Mouse (Mus musculus) CH12.LX (cell line): ENCODE data around the gene Msmp. TPM values are rescaled to one million over a fixed set of nuclear protein-coding genes. Genes with fewer than 3 reads are reported as not detected.
"Not testable (repeated sequence)": the region's sequence is repeated elsewhere in the genome, so short reads cannot be mapped to it uniquely, and the experiment has no call there.

ENCODE experiments used
- DNase-seq: peaks from one replicate; pipeline ENCODE4 v3.0.0-alpha.2; 2013; ENCODE audit errors: extremely low read depth
- H3K27ac ChIP-seq: 2 replicates; pipeline ENCODE4 v1.5.1; 2012; ENCODE audit warnings: low read depth, mild to moderate bottlenecking, control low read depth, moderate library complexity; ENCODE audit not compliant: insufficient read depth
- H3K27me3 ChIP-seq: replicated peaks from 2 replicates; pipeline ENCODE3; 2012; ENCODE audit warnings: inconsistent platforms
- H3K36me3 ChIP-seq, 2 experiments: replicated peaks in 1 of 2; 2 replicates each; pipeline versions ENCODE3 to v1.6.1; 2012; ENCODE audit warnings: inconsistent platforms in 1 of 2, low read length in 1 of 2, mild to moderate bottlenecking in 1 of 2, mixed read lengths in 1 of 2, moderate library complexity in 1 of 2; ENCODE audit not compliant: control insufficient read depth in 1 of 2, insufficient read depth in 1 of 2
- H3K4me1 ChIP-seq, 2 experiments: 2 replicates each; pipeline ENCODE4 v1.6.1; 2012; ENCODE audit warnings: inconsistent platforms in 1 of 2, moderate library complexity in 1 of 2; ENCODE audit not compliant: insufficient read depth in 2 of 2, control insufficient read depth in 1 of 2
- H3K4me2 ChIP-seq: 2 replicates; pipeline ENCODE4 v1.6.1; 2012; ENCODE audit warnings: low read depth, mild to moderate bottlenecking, control low read depth; ENCODE audit not compliant: poor library complexity, insufficient read depth, severe bottlenecking
- H3K4me3 ChIP-seq, 3 experiments: fragments of 150-350 bp in 1 of 3; sonication (generic) in 1 of 3; replicated peaks in 1 of 3; 2 replicates each; pipeline versions ENCODE3 to v1.5.1; 2011 to 2012; ENCODE audit warnings: low read depth in 2 of 3, low read length in 2 of 3, mild to moderate bottlenecking in 2 of 3, moderate library complexity in 2 of 3, control low read depth in 1 of 3, improper control_type of control experiment in 1 of 3, inconsistent platforms in 1 of 3, mixed read lengths in 1 of 3; ENCODE audit not compliant: poor library complexity in 1 of 3
- H3K79me2 ChIP-seq: replicated peaks from 2 replicates; pipeline ENCODE4 v1.6.1; 2012; ENCODE audit warnings: mild to moderate bottlenecking, moderate library complexity; ENCODE audit not compliant: control insufficient read depth, poor library complexity, insufficient read depth, severe bottlenecking; ENCODE audit errors: extremely low read depth
- H3K9ac ChIP-seq: 2 replicates; pipeline ENCODE4 v1.6.1; 2012; ENCODE audit warnings: low read depth, mild to moderate bottlenecking, control low read depth, moderate library complexity; ENCODE audit not compliant: insufficient read depth
- H3K9me3 ChIP-seq: replicated peaks from 2 replicates; pipeline ENCODE3; 2012; ENCODE audit warnings: low read length, inconsistent platforms, mixed read lengths
- BHLHE40 ChIP-seq: IDR thresholded peaks from 2 replicates; pipeline ENCODE4 v1.6.1; 2011; ENCODE audit warnings: mild to moderate bottlenecking, low read depth, low read length, improper control_type of control experiment
- CTCF ChIP-seq, 2 experiments: IDR thresholded peaks in 1 of 2; conservative IDR thresholded peaks in 1 of 2; 2 replicates each; pipeline ENCODE4 v1.5.1; 2011 to 2012; ENCODE audit warnings: low read depth in 2 of 2, low read length in 2 of 2, improper control_type of control experiment in 1 of 2, inconsistent platforms in 1 of 2, mild to moderate bottlenecking in 1 of 2, moderate library complexity in 1 of 2
- EP300 ChIP-seq: IDR thresholded peaks from 2 replicates; pipeline ENCODE4 v1.6.1; 2011; ENCODE audit warnings: low read length, improper control_type of control experiment
- GABPA ChIP-seq: IDR thresholded peaks from 2 replicates; pipeline ENCODE4 v1.6.1; 2012; ENCODE audit warnings: low read depth, low read length, improper control_type of control experiment, inconsistent platforms; ENCODE audit not compliant: insufficient replicate concordance
- HCFC1 ChIP-seq: IDR thresholded peaks from 2 replicates; pipeline ENCODE4 v1.6.1; 2012; ENCODE audit warnings: low read depth, mild to moderate bottlenecking, inconsistent platforms, low read length, improper control_type of control experiment
- JUN ChIP-seq: IDR thresholded peaks from 2 replicates; pipeline ENCODE4 v1.6.1; 2011; ENCODE audit warnings: low read depth, mild to moderate bottlenecking, low read length, improper control_type of control experiment, moderate library complexity; ENCODE audit not compliant: insufficient read depth
- MAZ ChIP-seq: IDR thresholded peaks from 2 replicates; pipeline ENCODE4 v1.6.1; 2012; ENCODE audit warnings: low read depth, mild to moderate bottlenecking, inconsistent platforms, low read length, improper control_type of control experiment, moderate library complexity
- MYC ChIP-seq: IDR thresholded peaks from 2 replicates; pipeline ENCODE4 v1.6.1; 2011; ENCODE audit warnings: low read depth, mild to moderate bottlenecking, improper control_type of control experiment, low read length
- NELFE ChIP-seq: IDR thresholded peaks from 2 replicates; pipeline ENCODE4 v1.6.1; 2011; ENCODE audit warnings: low read depth, low read length, improper control_type of control experiment
- NRF1 ChIP-seq: IDR thresholded peaks from 2 replicates; pipeline ENCODE4 v1.6.1; 2014; ENCODE audit warnings: low read depth, mild to moderate bottlenecking, inconsistent platforms, low read length, improper control_type of control experiment, moderate library complexity
- RCOR1 ChIP-seq: conservative IDR thresholded peaks from 2 replicates; pipeline ENCODE4 v1.6.1; 2012; ENCODE audit warnings: low read depth, mild to moderate bottlenecking, inconsistent platforms, low read length, improper control_type of control experiment
- SMC3 ChIP-seq: IDR thresholded peaks from 2 replicates; pipeline ENCODE4 v1.6.1; 2011; ENCODE audit warnings: low read depth, low read length, improper control_type of control experiment
- ZKSCAN1 ChIP-seq: IDR thresholded peaks from 2 replicates; pipeline ENCODE4 v1.6.1; 2012; ENCODE audit warnings: low read depth, inconsistent platforms, low read length, improper control_type of control experiment, borderline replicate concordance
- ZNF384 ChIP-seq: IDR thresholded peaks from 2 replicates; pipeline ENCODE4 v1.6.1; 2012; ENCODE audit warnings: low read depth, low read length, improper control_type of control experiment, inconsistent platforms
- dilution Hi-C: fragments of 300-500 bp; cut with MboI; formaldehyde crosslinking; loops from 2 replicates; pipeline ENCODE4 v1.14.3; 2020; ENCODE audit warnings: low sequenced_read_pairs; ENCODE audit not compliant: extremely low pct_unique_long_range_greater_than_20kb, extremely low pct_ligation_motif_present
- in situ Hi-C: fragments of 300-500 bp; cut with MboI; formaldehyde crosslinking; loops from 3 replicates; pipeline ENCODE4 v1.14.3; 2019; ENCODE audit warnings: low sequenced_read_pairs, low pct_ligation_motif_present, low pct_unique_long_range_greater_than_20kb, mixed read lengths
- polyA plus RNA-seq: library from polyadenylated mRNA; unstranded; fragments of >175 nt; gene quantifications from 2 replicates; pipeline ENCODE4 v1.2.1, GENCODE M21; 2012; ENCODE audit warnings: low read depth; ENCODE audit not compliant: insufficient read length
- total RNA-seq, 2 experiments: library from RNA; depleted of rRNA; stranded (reverse); fragments of 300-350 nt in 1 of 2; fragments of >200 nt in 1 of 2; gene quantifications; 2 replicates each; pipeline ENCODE4 v1.2.3; 2012 to 2014

The Msmp gene
- total and polyA plus RNA-seq, 3 experiments = 0.72 to 5.9 TPM; not detected in 1

- Histone ChIP-seq H3K9me3 (peaks cover 11% of the 10 kb centered on the region), H3K4me1 (peaks cover 7 to 45% of the 10 kb centered on the region in 2 experiments), H3K27ac (no peak overlapping the region), H3K27me3 (no peaks in the 10 kb centered on the region), H3K4me2 (no peak overlapping the region), H3K79me2 (peaks cover 4% of the 10 kb centered on the region; the same call in 1 of the 2 replicates), H3K4me3 (no peak overlapping the region), H3K9ac (no peak overlapping the region), H3K36me3 (peaks cover 89 to 99% of the 10 kb centered on the region in 2 experiments)
- dilution Hi-C loops (no loop called here), in situ Hi-C loops (loop anchor here (25.0 kb wide), 1 partner anchor 540 kb away; the partner anchor contains the start of genes Fancg and Vcp)
- TF ChIP-seq BHLHE40 (no peak), JUN (no peak), GABPA (no peak), MYC (no peak), SMC3 (no peak), NRF1 (no peak), RCOR1 (no peak)
- no peak for DNase-seq
Measured at GRCm38 (mm10) chr4:43552437-43552836, 31.9 kb downstream of the Msmp start.

GRCm38 (mm10) chr4:43551854-43552253 lies 32.4 kb downstream of the Msmp start:
- H3K4me2 ChIP-seq, H3K27me3 ChIP-seq, H3K27ac ChIP-seq, H3K4me3 ChIP-seq, H3K79me2 ChIP-seq, DNase-seq, dilution Hi-C loops, H3K9ac ChIP-seq: not testable (repeated sequence)
- in situ Hi-C loops = loop anchor here (25.0 kb wide), 1 partner anchor 540 kb away; the partner anchor contains the start of genes Fancg and Vcp
- Histone ChIP-seq H3K36me3 (peaks cover 92 to 99% of the 10 kb centered on the region in 2 experiments), H3K9me3 (peaks cover 11% of the 10 kb centered on the region), H3K4me1 (peaks cover 3 to 39% of the 10 kb centered on the region in 2 experiments; a peak in 3 of 4 replicates)

GRCm38 (mm10) chr4:43549055-43549454 lies 35.2 kb downstream of the Msmp start:
- dilution Hi-C loops (no loop called here), in situ Hi-C loops (no loop called here)
- no peaks in the 10 kb centered on the region for H3K27me3 ChIP-seq
- H3K9me3 ChIP-seq = peaks cover 11% of the 10 kb centered on the region
- TF ChIP-seq ZNF384 (no peak), ZKSCAN1 (no peak), HCFC1 (no peak), EP300 (no peak), MAZ (no peak), NELFE (no peak), CTCF (conservative IDR thresholded peaks at IDR 0.05 in 1 of 2, IDR thresholded peaks at IDR 0.05 in 1 of 2; ENCODE audit: low read depth in 2 of 2, low read length in 2 of 2) (no peak)
- H3K4me1 ChIP-seq = peaks cover under 1 to 14% of the 10 kb centered on the region in 2 experiments; a peak in 3 of 4 replicates
- no peak overlapping the region for H3K9ac ChIP-seq
- H3K4me2 ChIP-seq = no peak overlapping the region
- H3K4me3 ChIP-seq = no peak overlapping the region
- no peak overlapping the region for H3K27ac ChIP-seq
- DNase-seq = no peak
- peaks cover 96 to 99% of the 10 kb centered on the region in 2 experiments for H3K36me3 ChIP-seq
- H3K79me2 ChIP-seq = no peaks in the 10 kb centered on the region
